Mouse (Mus musculus): ENCODE results near the gene Serpinf2.

Gene Serpinf2

DNA sequence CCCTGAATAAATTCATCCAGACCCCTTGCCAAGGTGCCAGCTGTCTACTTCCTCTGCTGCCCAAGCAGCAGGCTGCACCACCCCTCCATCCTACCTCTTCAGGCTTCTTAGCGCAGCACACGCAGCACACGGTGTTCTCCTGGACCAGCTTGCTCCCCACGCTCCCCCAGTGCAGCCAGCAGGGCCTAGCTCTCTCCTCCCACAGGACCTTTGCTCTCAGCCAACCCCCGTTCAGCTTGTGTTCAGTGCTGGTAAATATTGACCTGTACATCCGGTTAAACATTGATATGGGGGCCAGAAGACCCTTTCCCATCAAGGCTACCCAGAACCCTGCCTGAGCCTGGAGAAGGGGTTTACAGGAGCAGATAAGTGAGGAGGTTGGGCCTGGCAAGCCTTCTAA is at the start of gene Serpinf2:
TSS of gene Serpinf2 (minus strand) at position 229 of the 400 bp plus-strand sequence.
- in situ Hi-C loops (cut with MseI, MboI): no loop called here

DNA sequence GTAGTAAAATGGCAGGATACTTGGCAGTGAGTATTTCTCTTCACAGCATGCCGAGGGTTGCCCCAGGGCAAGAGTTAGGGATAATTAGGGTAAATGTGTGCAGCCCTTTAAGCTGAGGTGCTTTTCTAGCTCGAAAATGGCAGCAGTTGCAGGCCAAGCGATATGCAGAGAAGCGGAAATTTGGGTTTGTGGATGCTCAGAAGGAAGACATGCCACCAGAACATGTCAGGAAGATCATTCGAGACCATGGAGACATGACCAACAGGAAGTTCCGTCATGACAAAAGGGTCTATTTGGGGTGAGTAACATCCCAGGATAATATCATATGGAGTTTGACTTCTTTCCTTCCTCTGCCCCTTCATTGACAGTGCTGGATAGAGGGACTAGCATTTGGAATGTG is 48.1 kb upstream of the Serpinf2 start:
- in situ Hi-C loops (cut with MseI, MboI): no loop called here

DNA sequence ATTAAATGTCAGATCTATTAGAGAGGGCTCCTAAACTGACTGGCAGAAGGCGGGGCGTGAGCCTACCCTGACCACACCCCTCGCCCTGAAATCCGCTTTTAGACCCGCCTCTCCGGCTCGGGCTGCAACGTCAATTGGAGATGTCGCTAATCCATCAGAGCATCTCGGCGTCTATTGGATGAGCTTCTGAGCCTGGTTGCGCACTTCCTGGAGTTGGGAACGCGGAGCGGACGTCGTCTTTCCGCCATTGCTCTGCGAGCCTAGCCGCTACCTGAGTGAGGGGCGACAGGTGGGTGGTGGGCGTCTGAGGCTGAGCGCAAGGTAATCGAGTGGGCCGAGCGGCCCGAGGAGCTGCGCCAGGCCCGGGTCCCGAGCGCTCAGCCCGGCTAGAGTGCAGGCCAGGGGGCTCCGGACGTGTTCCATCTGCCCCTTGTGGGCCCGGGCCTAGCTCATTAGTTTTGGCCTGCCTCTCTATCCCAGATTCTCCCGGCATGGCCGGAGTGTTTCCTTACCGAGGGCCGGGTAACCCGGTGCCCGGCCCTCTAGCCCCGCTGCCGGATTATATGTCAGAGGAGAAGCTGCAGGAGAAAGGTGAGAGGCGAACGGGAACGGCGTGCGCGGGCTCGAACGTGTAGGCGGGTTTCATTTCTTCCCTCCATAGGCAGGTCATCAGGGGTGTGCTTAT is 47.4 kb upstream of the Serpinf2 start, which contains the start of gene Prpf8:
TSS of gene Prpf8 (plus strand) at position 216 of the 685 bp plus-strand sequence.
- in situ Hi-C loops (cut with MseI, MboI): no loop called here

DNA sequence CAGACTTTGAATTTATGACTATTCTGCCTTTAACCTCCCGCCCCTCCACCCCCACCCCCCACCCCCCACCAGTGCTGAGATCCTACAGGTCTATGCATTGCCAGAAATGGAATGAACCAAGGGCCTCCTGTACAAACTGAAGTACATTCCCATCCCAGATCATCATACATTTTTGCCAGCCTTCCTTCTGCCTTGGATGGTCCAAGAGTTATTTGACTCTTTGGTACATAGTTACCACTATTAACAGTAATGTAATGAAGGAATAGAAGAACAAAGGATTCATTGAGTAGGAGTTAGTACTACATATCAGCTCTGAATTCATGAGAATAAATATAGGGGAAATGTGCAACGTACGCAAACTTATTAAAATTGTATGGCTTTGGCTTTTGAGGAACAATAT is 46.8 kb upstream of the Serpinf2 start:
- in situ Hi-C loops (cut with MseI, MboI): no loop called here

DNA sequence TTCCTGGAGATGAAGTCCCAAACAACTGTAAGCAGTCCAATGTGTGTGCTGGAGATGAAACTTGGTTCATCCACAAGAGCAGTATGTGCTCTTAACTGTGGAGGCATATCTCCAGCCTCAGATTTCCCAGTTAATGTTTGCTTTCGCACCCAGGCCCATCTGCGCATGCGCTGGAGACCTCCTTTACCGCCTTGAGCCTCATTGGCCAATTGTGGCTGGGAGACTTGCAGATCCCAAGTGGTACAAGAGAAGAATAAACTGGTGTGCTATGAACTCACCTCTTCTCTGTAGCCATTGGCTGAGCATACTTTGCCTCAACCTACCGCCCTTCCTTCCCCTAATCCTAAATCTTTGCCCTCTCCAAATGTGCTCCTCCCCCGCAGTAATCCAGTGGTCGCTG is 34.0 kb upstream of the Serpinf2 start:
- in situ Hi-C loops (cut with MseI, MboI): no loop called here

DNA sequence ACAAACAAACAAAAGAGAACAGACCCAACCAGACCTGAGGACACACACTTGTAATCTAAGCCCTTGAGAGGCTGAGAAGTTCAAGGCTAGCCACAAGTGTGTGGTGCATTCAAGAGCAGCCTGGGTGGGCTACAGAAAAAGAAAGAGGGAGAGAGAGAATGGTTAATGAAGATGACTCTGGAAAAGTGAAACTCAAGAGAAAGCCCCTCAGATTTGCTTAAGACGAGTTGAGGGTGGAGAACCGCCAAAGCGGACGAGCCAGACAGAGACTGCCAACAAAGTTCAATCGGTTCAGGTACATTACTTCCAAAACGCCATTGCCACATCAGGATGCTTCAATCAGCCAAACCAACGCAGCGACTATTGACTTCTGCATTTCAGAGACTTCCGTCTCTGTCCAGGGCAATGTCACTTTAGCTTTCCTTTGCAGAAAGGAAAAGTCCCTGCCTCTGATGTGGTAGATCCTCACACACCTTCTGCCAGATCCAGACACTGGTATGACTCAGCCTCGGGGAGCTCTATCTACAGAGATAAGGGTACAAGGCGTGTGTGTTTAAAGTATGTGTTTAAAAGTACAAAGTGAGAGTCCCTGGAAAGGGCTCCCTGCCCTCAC is 33.2 kb upstream of the Serpinf2 start:
- in situ Hi-C loops (cut with MseI, MboI): no loop called here

DNA sequence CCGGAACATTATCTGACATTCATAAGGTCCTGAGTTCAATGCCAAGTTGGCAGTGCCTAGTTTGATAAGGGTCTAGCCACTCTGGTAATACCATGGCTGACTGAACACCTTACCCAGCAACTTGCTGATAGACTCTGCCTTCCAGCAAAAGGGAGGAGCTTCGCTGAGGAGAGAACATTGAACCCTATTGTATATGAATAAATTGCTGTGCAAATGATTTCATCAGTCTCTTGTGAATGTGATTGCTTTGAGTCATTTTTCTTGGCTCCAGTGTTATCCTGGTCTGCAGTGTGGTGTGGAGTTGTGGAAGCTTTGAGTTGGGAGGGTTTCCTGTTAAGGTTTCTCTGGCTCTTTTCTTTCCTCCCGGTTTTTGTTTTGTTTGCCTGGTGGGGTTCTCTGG is 31.3 kb upstream of the Serpinf2 start:
- in situ Hi-C loops (cut with MseI, MboI): no loop called here

DNA sequence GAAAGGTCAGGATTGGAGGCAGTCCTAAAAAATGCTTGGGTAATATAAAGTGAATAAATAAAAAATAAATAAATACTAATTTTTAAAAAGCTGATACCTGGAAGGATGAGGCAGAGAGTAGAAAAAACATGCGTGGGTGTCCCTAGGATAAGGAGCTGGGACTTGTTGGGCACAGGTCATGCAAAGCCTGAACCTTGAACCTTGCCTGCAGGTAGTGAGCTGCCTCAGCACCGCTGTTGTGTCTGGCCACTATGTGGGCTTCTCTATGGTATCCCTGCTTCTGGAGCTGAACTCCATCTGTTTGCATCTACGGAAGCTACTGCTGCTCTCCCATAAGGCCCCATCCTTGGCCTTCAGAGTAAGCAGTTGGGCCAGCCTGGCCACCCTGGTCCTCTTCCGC is 29.9 kb upstream of the Serpinf2 start:
- in situ Hi-C loops (cut with MseI, MboI): no loop called here

DNA sequence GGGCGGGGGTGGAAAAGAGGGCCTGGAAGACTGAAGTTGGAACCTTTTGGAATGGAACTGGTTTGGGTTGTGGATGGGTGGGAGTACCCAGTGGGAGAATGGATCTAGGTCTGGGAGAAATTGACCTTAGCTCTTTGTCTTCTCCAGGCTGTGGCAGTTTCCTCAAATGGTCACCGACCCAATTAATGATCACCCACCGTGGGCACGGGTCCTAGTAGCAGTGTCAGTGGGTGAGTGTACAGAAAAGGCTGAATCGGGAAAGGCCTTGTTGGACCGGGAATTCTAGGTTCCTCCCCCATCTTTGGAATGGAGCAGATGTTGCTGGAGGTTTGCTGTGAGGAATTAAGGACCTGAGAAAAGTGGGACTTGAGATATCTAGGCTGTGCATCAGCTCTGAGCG is 29.0 kb upstream of the Serpinf2 start:
- in situ Hi-C loops (cut with MseI, MboI): no loop called here

DNA sequence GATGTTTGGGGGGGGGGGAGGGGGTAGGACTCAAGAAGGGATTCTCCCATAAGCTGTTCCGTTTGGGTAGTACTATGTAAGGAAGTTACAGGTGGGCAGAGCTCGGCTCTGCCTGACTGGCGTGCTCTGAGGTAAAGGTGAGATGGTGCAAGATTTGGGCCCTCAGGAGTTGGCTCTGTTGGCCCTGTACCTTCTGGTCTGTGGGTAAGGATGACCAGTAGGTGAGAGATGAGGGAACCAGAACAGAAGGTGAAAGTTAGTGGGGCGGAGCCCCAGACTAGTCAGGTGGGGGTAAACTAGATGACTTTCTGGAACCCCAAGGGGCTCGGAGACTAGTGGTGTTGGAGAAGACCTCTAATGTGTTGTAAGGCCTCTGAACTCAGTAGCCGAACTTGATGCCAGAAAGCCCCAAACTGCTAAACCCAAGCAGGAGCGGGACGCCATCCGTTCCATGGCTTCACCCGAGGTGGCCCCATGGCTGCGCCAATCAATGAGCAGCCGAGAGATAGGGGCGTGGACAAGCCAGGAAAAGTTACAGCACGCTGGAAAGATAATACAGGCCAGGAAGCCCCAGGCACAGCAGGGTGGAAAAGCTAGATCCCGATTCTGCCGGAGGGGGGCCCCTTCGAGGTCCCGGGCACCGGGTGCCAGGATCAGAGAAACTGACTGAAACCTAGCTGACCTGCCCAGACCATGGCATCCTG is 28.3 kb upstream of the Serpinf2 start:
- in situ Hi-C loops (cut with MseI, MboI): no loop called here

DNA sequence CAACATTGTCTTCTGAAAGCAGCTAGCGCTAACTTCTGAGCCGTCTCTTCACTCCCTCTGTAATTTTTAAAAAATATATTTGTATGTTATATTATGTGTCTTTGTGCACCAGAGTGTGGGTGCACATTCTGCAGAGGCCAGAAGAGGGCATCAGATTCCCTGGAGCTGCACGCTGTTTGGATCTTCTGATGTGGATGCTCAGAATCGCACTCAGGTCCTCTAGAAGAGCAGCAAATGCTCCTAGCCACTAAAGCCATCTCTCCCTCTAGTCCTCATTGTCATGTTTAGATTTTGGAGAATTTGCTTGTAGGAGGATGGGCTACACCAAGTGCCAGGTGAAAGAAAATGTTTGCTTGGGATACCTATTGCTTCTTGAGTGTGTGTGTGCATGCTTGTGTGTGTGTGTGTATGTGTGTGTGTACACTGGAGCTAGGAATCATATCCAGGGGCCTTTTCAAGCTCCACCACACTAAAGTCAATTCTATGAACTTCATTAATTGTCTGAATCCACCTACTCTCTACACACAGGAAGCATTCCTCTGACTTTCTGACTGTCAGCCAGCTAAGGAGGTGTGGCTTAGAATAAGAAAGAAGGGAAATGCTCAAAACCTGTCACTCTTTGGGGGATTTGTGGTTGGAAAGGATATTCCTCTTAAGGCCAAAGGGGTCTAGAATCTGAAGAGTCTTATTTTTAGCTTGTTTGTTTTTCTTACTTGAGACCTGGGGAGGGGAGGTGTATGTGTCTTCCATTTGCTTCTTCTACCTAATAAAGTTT is 27.5 kb upstream of the Serpinf2 start:
- in situ Hi-C loops (cut with MseI, MboI): no loop called here

DNA sequence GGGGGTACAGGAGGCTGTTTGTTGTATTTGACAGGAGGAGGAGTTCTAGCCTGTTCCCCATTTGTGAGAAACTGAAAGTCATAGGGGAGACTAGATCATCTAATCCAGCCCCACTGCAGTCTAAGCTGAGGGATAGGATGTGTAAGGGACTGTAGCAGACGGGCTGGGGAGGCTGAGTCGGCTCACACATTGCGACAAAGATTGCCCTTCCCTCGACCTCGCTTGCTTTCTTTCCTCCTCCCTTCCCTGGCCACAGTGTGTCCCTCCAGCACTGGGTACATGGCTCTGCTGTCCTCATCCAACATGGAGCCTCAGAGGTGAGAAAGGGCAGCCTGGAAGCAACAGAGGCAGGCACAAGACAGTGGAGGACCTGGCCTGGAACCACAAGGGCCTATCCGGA is 25.7 kb upstream of the Serpinf2 start:
- in situ Hi-C loops (cut with MseI, MboI): no loop called here

DNA sequence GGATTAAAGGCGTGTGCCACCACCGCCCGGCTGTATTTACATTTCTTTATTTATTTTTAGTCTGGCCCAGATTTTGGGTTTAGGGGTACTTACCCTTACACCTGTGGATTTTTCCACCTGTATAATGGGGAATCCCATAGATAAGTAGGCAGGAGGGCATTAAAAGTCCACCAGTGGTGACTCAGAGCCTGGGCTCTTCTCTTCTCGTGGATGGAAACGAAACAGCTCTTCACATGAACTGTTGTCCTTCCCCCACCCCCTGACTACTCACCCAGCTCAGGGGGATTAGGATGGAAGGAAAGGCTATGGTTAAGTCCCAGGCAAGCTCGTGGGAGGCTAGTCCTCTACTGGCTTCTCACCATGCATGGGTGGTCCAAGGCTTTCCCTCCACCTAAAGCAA is 25.0 kb upstream of the Serpinf2 start:
- in situ Hi-C loops (cut with MseI, MboI): no loop called here

DNA sequence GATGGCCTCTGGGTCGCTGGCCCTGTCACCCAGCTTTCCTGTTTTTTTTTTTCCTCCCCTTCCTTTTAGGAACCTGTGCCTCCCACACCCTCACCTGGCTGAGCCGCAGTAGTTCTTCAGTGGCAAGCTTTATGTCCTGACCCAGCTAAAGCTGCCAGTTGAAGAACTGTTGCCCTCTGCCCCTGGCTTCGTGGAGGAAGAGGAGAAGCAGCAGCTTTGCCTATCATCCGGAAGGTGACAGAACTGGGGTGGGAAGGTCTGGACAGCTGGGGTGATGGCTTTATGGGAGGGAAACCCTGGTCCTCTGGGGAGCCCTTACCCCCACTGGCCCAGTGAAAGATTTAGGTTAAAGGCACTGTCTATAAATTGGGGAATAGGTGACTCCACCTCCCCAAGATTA is 24.2 kb upstream of the Serpinf2 start:
- in situ Hi-C loops (cut with MseI, MboI): no loop called here

DNA sequence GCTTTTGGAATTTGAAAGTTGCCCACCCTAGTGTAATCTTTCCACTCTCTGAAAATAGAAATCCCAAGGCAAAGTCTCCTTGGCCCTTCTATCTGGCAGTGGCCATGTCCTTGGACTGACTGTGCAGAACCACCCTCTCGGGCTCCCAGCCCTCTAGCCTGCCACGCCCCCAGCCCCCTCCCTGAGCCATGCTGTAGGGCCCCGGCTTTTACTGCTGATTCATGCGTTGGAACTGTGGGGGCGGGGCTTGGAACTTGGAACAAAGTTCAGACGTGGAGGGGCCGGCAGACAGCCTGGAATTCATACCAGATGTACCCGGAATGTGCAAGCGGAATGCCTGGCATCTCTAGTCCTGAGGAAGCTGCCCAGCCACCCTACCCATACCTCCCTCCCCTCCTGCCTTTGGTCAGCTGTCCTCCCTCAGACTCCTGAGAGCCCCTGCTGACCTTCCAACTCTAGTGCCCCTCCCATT is 23.5 kb upstream of the Serpinf2 start:
- in situ Hi-C loops (cut with MseI, MboI): no loop called here

DNA sequence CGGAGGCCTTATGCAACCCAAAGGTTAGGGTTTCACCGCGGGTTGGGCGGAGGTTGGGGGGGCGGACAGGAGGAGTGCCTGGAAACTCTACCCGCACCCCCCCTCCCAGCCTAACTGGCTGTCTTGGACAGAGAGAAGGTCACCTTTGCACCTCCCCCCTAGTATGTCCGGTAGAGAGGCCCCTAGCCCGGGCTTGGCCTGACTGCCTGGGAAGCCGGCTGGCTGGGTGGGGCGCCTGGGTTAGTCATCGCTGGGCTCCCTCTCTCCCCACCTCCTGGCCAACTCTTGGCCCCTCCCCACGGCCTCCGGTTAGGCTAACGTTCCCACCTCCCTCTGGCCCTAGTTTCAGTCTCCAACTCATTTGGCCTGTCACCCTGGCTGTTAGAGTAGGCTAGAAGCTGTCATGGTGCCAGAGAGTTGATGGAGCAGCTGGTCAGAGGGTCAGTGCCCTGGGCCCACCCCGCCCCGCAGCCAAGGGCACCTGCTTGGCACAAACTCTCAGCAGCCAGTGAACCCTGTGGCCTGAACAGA is 22.9 kb upstream of the Serpinf2 start:
- in situ Hi-C loops (cut with MseI, MboI): no loop called here

DNA sequence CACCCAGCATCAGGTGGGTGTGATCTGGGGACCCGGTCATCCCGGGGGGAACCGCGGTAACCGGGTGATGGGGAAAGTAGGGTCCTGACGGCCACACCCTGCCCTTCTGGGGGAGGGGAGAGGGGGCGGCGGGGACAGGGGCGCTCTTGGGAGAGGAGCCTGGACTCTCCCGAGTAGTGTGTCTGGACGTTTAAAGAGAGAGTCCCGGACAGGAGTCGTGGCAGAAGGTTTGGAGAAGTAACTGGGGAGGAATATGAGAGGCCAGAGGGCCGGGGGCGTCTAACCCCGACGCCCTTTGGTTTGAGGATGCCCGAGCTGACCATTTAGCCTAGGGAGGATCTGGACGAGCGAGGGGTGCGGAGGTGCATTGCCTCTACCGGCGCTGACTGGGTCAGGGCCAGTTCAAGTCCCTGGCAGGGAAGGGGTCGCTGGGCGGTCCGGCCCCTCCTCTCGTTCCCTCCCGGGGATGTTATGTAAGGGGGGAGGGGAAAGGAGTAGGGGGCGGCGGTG is 22.4 kb upstream of the Serpinf2 start:
- in situ Hi-C loops (cut with MseI, MboI): no loop called here

DNA sequence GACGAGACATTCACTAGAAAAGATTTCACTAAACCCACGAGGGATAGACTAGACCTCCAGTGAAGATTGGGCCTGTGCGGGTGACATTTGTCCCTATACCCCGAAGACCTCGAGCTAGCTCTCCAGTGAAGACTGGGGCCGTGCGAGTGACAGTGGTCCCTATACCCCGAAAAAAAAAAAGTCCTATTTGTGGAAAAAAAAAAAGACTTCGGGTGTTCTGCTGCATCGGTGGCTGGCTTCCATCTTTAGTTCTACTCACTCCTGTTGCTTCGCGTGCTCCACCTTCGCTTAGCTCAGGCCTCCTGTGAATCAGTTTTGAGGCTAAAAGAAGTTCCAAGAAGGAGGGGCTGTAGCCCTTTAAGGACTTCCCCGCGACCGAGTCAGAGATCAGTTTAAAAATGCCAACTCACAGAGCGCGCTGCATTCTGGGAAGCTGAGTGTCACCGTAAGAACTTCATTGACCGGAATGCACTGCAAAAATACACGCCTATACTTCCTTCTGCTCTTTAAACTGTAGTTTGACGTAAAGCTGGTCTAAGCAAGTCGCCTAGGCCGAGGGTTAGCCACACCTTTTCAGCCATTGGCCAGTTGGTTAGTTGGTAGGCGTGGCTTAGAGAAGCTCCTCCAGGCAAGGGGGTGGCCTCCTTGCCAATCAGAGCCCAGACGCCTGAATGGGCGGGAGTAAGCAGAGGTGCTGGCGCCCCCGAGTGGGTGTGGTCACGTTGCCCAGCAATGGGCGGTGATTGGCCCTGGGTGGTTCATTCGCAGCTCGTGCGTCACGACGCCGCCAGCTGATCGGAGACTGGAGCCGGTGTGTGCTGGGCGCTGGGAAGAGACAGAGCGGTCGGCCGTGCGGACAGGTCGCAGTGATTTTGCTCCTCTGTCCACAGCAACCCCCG is 21.7 kb upstream of the Serpinf2 start, which contains the start of gene Tlcd2:
TSS of gene Tlcd2 (plus strand) at position 872 of the 899 bp plus-strand sequence.
- in situ Hi-C loops (cut with MseI, MboI): no loop called here

DNA sequence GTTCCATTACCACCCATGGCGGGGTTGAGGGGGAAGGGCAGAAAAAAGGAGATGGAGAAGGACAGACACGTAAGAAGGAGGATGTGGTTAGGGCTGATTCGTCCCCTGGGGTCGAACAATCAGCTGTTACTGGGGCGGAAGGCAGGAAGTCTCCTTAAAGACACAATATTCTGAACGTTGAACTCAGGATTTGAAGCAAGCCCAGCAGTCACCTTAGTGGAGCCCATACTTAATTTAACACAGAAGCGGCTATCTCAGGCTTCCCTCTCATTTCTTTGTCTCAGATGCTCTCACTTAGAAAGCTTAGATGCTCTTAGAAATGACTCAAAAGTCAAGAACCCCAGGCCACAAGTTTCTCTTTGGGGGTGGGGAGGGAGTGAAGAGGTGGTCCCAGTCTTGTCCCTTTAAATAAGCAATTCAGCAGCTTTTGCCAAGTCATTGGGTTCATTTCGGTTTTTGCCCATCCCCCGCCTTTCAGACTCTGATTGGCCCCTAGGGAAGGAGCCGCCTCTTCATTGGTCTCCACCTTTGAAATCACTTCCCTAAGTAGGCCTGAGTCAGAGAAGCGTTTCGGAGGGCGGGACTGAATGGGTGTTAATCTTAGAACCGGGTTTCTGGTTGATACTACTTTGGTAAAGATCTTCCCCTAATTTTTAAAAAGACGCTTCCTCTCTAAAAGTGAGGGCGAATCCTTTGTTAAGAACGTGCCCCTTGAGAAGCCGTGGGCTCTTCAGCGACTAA is 20.9 kb upstream of the Serpinf2 start:
- in situ Hi-C loops (cut with MseI, MboI): no loop called here

DNA sequence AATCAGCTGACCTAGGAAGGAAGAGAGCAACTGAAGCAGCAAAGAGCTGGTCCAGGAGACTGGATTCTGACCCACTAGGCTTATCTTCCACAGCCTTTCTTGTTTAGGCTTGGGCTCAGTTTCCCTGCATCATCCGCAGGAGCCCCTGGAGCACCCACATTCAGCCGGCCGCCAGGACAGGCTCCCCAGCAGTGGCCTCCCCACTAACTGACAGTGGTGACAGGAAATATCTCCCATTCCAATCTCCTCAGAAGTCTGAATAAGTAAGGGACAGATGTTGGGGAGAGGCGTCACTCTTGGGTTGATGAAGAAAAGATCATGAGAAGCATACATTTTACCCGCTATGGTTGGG is 20.3 kb upstream of the Serpinf2 start:
- in situ Hi-C loops (cut with MseI, MboI): no loop called here

Measured in mouse trophoblast stem cell (cell line).